Mouse (Mus musculus): ENCODE measurements around the gene Tspan14. TPM values are rescaled to one million over a fixed set of nuclear protein-coding genes. Genes with fewer than 3 reads are reported as not detected.

The Tspan14 gene
- total RNA-seq, 1 experiment: 26.5 TPM

GRCm38 (mm10) chr14:40964881-40965280 is 1.7 kb downstream of the Tspan14 start:
- DNase-seq (ENCODE audit: low read depth, low spot score): no peak
- Histone ChIP-seq H3K4me3 (ENCODE audit: insufficient read depth in 1 of 2, low read depth in 1 of 2, low read length in 2 of 2, poor library complexity in 1 of 2, severe bottlenecking in 1 of 2) (no peak overlapping the region), H3K36me3 (ENCODE audit: control insufficient read depth, insufficient read depth, low read length, poor library complexity, severe bottlenecking) (no peaks in the 10 kb centered on the region), H3K9ac (ENCODE audit: insufficient read depth, low read depth, low read length, poor library complexity, severe bottlenecking) (no peak overlapping the region), H3K27ac (ENCODE audit: insufficient read depth, low read depth, low read length, poor library complexity, severe bottlenecking) (no peak overlapping the region), H3K4me1 (ENCODE audit: control insufficient read depth in 2 of 2, insufficient read depth in 2 of 2, low read length in 2 of 2, poor library complexity in 1 of 2) (peaks cover 7 to 31% of the 10 kb centered on the region in 2 experiments), H3K9me3 (ENCODE audit: control insufficient read depth, insufficient read depth, low read depth, low read length) (no peaks in the 10 kb centered on the region)
- in situ Hi-C loops (cut with MboI; ENCODE audit: low sequenced_read_pairs in 2 of 2, unreplicated experiment in 2 of 2): loop anchor here in 1 of 2 experiments (5.0 kb wide), 1 partner anchor 38 kb away; no protein-coding TSS in a partner anchor
- no peak for TF ChIP-seq ZNF384 (IDR thresholded peaks at IDR 0.05; ENCODE audit: low read depth, low read length)
- TF ChIP-seq MAFK (IDR thresholded peaks at IDR 0.05; ENCODE audit: insufficient read depth, low read depth, low read length): no peak
- no peak for TF ChIP-seq ZC3H11A (IDR thresholded peaks at IDR 0.05; ENCODE audit: borderline replicate concordance, low read depth, low read length)
- TF ChIP-seq HCFC1 (IDR thresholded peaks at IDR 0.05; ENCODE audit: borderline replicate concordance, insufficient read depth, low read length): no peak
- TF ChIP-seq CHD2 (IDR thresholded peaks at IDR 0.05; ENCODE audit: low read depth, low read length): no peak

GRCm38 (mm10) chr14:40964214-40964610 is 2.4 kb downstream of the Tspan14 start:
- no peak for DNase-seq (ENCODE audit: low read depth, low spot score)
- no peaks in the 10 kb centered on the region for H3K36me3 ChIP-seq (ENCODE audit: control insufficient read depth, insufficient read depth, low read length, poor library complexity, severe bottlenecking)
- peaks cover 10 to 37% of the 10 kb centered on the region in 2 experiments for H3K4me1 ChIP-seq (ENCODE audit: control insufficient read depth in 2 of 2, insufficient read depth in 2 of 2, low read length in 2 of 2, poor library complexity in 1 of 2)
- no peak for TF ChIP-seq ZNF384 (IDR thresholded peaks at IDR 0.05; ENCODE audit: low read depth, low read length)
- no peak for TF ChIP-seq MAFK (IDR thresholded peaks at IDR 0.05; ENCODE audit: insufficient read depth, low read depth, low read length)
- no peak for TF ChIP-seq HCFC1 (IDR thresholded peaks at IDR 0.05; ENCODE audit: borderline replicate concordance, insufficient read depth, low read length)
- no peak for TF ChIP-seq ZC3H11A (IDR thresholded peaks at IDR 0.05; ENCODE audit: borderline replicate concordance, low read depth, low read length)
- no peak for TF ChIP-seq CHD2 (IDR thresholded peaks at IDR 0.05; ENCODE audit: low read depth, low read length)
- no peaks in the 10 kb centered on the region for H3K9me3 ChIP-seq (ENCODE audit: control insufficient read depth, insufficient read depth, low read depth, low read length)
- no peak overlapping the region for H3K4me3 ChIP-seq (ENCODE audit: insufficient read depth in 1 of 2, low read depth in 1 of 2, low read length in 2 of 2, poor library complexity in 1 of 2, severe bottlenecking in 1 of 2)
- in situ Hi-C loops (cut with MboI; ENCODE audit: low sequenced_read_pairs in 2 of 2, unreplicated experiment in 2 of 2): no loop called here
- H3K27ac ChIP-seq (ENCODE audit: insufficient read depth, low read depth, low read length, poor library complexity, severe bottlenecking): no peak overlapping the region
- no peak overlapping the region for H3K9ac ChIP-seq (ENCODE audit: insufficient read depth, low read depth, low read length, poor library complexity, severe bottlenecking)

- no peak overlapping the region for H3K27ac ChIP-seq (ENCODE audit: insufficient read depth, low read depth, low read length, poor library complexity, severe bottlenecking)
- 0 out of 2 replicates have a peak overlapping the region, but pooled peaks have one; percentile 2 for H3K9ac ChIP-seq (ENCODE audit: insufficient read depth, low read depth, low read length, poor library complexity, severe bottlenecking)
- H3K36me3 ChIP-seq (ENCODE audit: control insufficient read depth, insufficient read depth, low read length, poor library complexity, severe bottlenecking): no peaks in the 10 kb centered on the region
- no peaks in the 10 kb centered on the region for H3K9me3 ChIP-seq (ENCODE audit: control insufficient read depth, insufficient read depth, low read depth, low read length)
- H3K4me3 ChIP-seq (ENCODE audit: insufficient read depth in 1 of 2, low read depth in 1 of 2, low read length in 2 of 2, poor library complexity in 1 of 2, severe bottlenecking in 1 of 2): no peak overlapping the region
- in situ Hi-C loops (cut with MboI; ENCODE audit: low sequenced_read_pairs in 2 of 2, unreplicated experiment in 2 of 2): no loop called here
- 0 out of 2 replicates have a peak, but pooled peaks have one; percentile 12 for TF ChIP-seq ZNF384 (IDR thresholded peaks at IDR 0.05; ENCODE audit: low read depth, low read length)
- no peak for TF ChIP-seq ZC3H11A (IDR thresholded peaks at IDR 0.05; ENCODE audit: borderline replicate concordance, low read depth, low read length)
- DNase-seq (ENCODE audit: low read depth, low spot score): no peak
- peaks cover 11 to 43% of the 10 kb centered on the region in 2 experiments for H3K4me1 ChIP-seq (ENCODE audit: control insufficient read depth in 2 of 2, insufficient read depth in 2 of 2, low read length in 2 of 2, poor library complexity in 1 of 2)
Measured at GRCm38 (mm10) chr14:40963501-40964213, 3.0 kb downstream of the Tspan14 start.

- Histone ChIP-seq H3K27ac (ENCODE audit: insufficient read depth, low read depth, low read length, poor library complexity, severe bottlenecking) (no peak overlapping the region), H3K4me1 (ENCODE audit: control insufficient read depth in 2 of 2, insufficient read depth in 2 of 2, low read length in 2 of 2, poor library complexity in 1 of 2) (peaks cover 13 to 45% of the 10 kb centered on the region in 2 experiments)
- TF ChIP-seq MAFK (IDR thresholded peaks at IDR 0.05; ENCODE audit: insufficient read depth, low read depth, low read length) (no peak), CHD2 (IDR thresholded peaks at IDR 0.05; ENCODE audit: low read depth, low read length) (no peak), HCFC1 (IDR thresholded peaks at IDR 0.05; ENCODE audit: borderline replicate concordance, insufficient read depth, low read length) (no peak), ZC3H11A (IDR thresholded peaks at IDR 0.05; ENCODE audit: borderline replicate concordance, low read depth, low read length) (no peak), ZNF384 (IDR thresholded peaks at IDR 0.05; ENCODE audit: low read depth, low read length) (no peak)
Measured at GRCm38 (mm10) chr14:40962365-40963290, 4.0 kb downstream of the Tspan14 start.

More at GRCm38 (mm10) chr14:40962365-40963290, 4.0 kb downstream of the Tspan14 start:
- Histone ChIP-seq H3K9ac (ENCODE audit: insufficient read depth, low read depth, low read length, poor library complexity, severe bottlenecking) (peak overlapping the region; percentile 14; the same call in 1 of the 2 replicates), H3K4me3 (ENCODE audit: insufficient read depth in 1 of 2, low read depth in 1 of 2, low read length in 2 of 2, poor library complexity in 1 of 2, severe bottlenecking in 1 of 2) (peak overlapping the region in 1 of 2 experiments; percentile 18; a peak in 1 of 4 replicates), H3K36me3 (ENCODE audit: control insufficient read depth, insufficient read depth, low read length, poor library complexity, severe bottlenecking) (no peaks in the 10 kb centered on the region), H3K9me3 (ENCODE audit: control insufficient read depth, insufficient read depth, low read depth, low read length) (no peaks in the 10 kb centered on the region)
- in situ Hi-C loops (cut with MboI; ENCODE audit: low sequenced_read_pairs in 2 of 2, unreplicated experiment in 2 of 2): no loop called here
- no peak for DNase-seq (ENCODE audit: low read depth, low spot score)

All from ES-E14 (cell line).